Mouse (Mus musculus): Measurements from ENCODE around the gene Zcchc8. TPM values are rescaled to one million over a fixed set of nuclear protein-coding genes. Genes with fewer than 3 reads are reported as not detected.

The Zcchc8 gene
- polyA plus RNA-seq, 1 experiment: 56.3 TPM

DNA sequence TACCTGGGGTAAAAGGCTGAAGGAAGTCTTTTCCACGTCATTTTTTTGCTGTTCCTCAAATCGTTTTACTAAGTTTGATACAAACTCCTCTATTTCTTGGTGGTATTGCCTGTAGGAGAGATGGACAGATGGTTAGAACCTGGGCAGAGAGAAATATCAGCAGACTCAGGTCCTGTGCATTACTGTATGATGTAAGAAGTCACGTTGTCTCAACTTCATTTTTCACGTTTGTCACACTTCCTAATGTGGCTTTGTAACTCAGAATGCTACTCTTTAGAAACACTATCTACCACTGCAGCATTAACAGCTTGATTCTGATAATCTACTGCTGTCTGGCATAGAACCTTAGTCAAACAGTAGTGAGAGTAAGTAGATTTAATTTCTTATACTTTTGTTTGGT, 6.3 kb downstream of the Zcchc8 start:
- Histone ChIP-seq H3K27ac (ENCODE audit: insufficient read depth, low read length) (no peak overlapping the region), H3K4me1 (ENCODE audit: control insufficient read depth, insufficient read depth, low read length) (peaks cover 2% of the 10 kb centered on the region; the same call in 1 of the 2 replicates)

DNA sequence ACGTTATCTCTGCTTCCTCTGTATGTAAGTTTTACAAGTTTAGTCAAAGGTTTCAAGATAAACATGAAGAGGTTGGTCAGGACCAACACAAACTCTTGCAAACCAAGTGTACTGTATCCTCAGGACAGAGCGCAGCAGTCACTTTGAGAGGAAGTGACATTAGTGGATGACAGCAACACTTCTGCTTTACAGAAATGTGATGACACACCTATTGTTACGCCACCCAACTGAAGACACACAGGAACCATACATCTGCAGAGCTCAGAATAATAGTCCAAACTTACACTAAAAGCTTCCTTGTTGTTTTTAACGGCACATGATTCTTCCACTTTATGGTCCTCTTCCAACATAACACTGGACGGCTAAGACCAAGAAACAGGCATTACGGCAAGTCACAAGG, 7.1 kb downstream of the Zcchc8 start:
- Histone ChIP-seq H3K4me3 (ENCODE audit: insufficient read depth, low read length) (no peak overlapping the region), H3K4me1 (ENCODE audit: control insufficient read depth, insufficient read depth, low read length) (peaks cover 2% of the 10 kb centered on the region; the same call in 1 of the 2 replicates)

More for the DNA sequence above, 6.3 kb downstream of the Zcchc8 start:
- TF ChIP-seq POLR2A (IDR thresholded peaks at IDR 0.05; ENCODE audit: low read depth, low read length) (no peak), CTCF (IDR thresholded peaks at IDR 0.05; ENCODE audit: borderline replicate concordance, insufficient read depth, low read length) (no peak)
- H3K4me3 ChIP-seq (ENCODE audit: insufficient read depth, low read length): no peak overlapping the region

DNA sequence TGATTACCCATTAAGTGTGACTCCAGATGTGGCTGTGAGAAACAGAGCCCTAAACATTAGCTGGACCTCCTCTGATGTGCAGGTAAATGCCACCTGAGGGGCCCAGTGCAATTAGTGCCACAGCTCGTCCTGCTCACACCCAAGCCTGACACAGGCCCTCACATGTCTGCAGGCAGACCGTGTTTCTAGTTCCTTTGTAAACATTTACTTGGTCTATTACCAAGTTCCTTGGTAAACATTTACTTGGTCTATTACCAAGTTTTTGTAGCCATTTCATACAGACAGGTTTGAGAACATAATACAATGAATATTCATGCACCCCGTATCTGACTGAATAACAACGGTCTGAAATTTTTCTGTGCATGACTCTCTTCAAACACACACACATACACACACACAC, 11.3 kb downstream of the Zcchc8 start:
- Histone ChIP-seq H3K4me1 (ENCODE audit: control insufficient read depth, insufficient read depth, low read length) (no peaks in the 10 kb centered on the region), H3K27ac (ENCODE audit: insufficient read depth, low read length) (no peak overlapping the region), H3K4me3 (ENCODE audit: insufficient read depth, low read length) (no peak overlapping the region)
- TF ChIP-seq CTCF (IDR thresholded peaks at IDR 0.05; ENCODE audit: borderline replicate concordance, insufficient read depth, low read length) (no peak), POLR2A (IDR thresholded peaks at IDR 0.05; ENCODE audit: low read depth, low read length) (no peak)

More for the DNA sequence above, 7.1 kb downstream of the Zcchc8 start:
- TF ChIP-seq CTCF (IDR thresholded peaks at IDR 0.05; ENCODE audit: borderline replicate concordance, insufficient read depth, low read length): no peak
- no peak for TF ChIP-seq POLR2A (IDR thresholded peaks at IDR 0.05; ENCODE audit: low read depth, low read length)
- no peak overlapping the region for H3K27ac ChIP-seq (ENCODE audit: insufficient read depth, low read length)

DNA sequence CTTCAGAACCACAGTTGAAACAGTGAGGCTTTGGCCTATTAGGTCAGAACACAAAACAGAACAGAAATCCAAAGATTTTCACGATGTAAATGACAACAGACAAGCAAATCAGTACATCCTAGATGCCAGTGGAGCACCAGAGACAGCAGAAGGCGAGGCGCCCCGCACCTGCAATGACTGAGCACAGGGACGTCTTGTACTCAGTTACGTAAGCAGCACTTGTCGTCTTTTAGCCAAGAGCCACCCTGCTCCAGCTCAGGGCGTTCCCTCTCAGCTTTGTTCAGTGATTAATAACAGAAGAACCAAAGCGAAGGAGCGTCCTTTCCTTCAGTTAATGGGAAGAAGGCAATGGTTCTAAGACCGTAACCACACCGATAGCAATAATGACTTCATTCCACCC, 12.3 kb downstream of the Zcchc8 start:
- no peak overlapping the region for H3K27ac ChIP-seq (ENCODE audit: insufficient read depth, low read length)
- TF ChIP-seq POLR2A (IDR thresholded peaks at IDR 0.05; ENCODE audit: low read depth, low read length): no peak
- TF ChIP-seq CTCF (IDR thresholded peaks at IDR 0.05; ENCODE audit: borderline replicate concordance, insufficient read depth, low read length): no peak
- no peaks in the 10 kb centered on the region for H3K4me1 ChIP-seq (ENCODE audit: control insufficient read depth, insufficient read depth, low read length)

DNA sequence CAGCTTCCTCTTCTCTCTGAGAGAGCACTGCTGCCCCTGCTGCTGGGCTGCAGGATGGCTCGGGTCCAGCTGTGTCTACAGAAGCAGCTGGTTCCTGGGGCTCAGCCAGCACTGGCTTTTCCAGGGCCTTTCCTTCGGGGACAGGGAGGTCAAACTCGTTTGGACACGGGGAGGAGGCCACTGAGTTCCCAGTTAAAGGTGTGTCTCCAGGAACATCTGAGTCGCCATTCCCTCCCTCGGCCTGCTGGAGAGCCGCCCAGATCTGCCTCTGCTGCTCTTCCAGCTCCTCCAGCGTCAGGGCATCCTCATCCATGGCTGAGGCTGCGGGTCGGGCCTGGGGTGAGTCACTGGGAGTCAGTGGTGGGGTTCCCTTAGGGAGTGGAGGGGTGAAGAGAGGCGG, 20.3 kb downstream of the Zcchc8 start:
- H3K27ac ChIP-seq (ENCODE audit: insufficient read depth, low read length): no peak overlapping the region
- TF ChIP-seq POLR2A (IDR thresholded peaks at IDR 0.05; ENCODE audit: low read depth, low read length) (no peak), CTCF (IDR thresholded peaks at IDR 0.05; ENCODE audit: borderline replicate concordance, insufficient read depth, low read length) (no peak)
- peaks cover 2% of the 10 kb centered on the region; the same call in 1 of the 2 replicates for H3K4me1 ChIP-seq (ENCODE audit: control insufficient read depth, insufficient read depth, low read length)
- H3K4me3 ChIP-seq (ENCODE audit: insufficient read depth, low read length): no peak overlapping the region

More for the DNA sequence above, 12.3 kb downstream of the Zcchc8 start:
- no peak overlapping the region for H3K4me3 ChIP-seq (ENCODE audit: insufficient read depth, low read length)

DNA sequence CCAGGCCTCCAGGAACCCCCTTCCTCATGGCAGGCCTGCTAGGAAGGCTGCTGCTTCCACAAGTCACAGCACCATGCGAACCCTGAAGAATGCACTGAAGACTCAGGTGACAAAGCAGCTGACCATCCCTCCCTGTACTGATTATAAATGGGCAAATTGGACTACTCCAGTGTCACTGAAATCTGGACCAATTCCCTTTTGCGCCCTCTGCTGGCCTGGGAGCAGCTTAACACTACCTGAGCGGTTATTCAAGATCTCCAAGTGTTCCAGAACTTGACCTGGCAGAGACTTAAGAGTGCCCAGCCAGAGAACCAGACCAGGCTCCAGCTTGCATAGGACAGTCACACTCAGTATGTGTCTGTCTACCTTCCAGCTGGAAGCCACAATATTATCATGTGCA, 21.7 kb downstream of the Zcchc8 start:
- no peak overlapping the region for H3K4me3 ChIP-seq (ENCODE audit: insufficient read depth, low read length)
- H3K4me1 ChIP-seq (ENCODE audit: control insufficient read depth, insufficient read depth, low read length): peaks cover 5% of the 10 kb centered on the region
- H3K27ac ChIP-seq (ENCODE audit: insufficient read depth, low read length): no peak overlapping the region
- no peak for TF ChIP-seq POLR2A (IDR thresholded peaks at IDR 0.05; ENCODE audit: low read depth, low read length)
- peak; percentile 59; the same call in 1 of the 2 replicates for TF ChIP-seq CTCF (IDR thresholded peaks at IDR 0.05; ENCODE audit: borderline replicate concordance, insufficient read depth, low read length)

DNA sequence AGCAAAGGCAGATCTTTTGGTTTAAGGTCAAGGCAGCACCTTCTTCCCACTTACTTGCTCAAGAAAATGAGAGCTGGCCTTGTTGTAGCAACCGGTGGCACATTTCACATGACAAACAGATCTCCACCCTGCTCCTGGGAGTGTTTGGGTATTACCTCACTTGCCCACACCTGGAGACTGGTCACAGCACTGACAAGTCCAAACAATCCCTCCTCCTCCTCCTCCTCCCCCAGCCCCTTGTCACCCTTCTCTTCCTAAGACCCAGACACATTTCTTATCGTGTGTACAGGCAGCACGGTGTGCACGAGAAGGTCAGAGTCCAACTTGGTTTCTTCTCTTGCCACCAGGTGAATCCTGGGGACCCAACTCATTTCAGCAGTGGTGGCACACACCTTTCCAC, 23.9 kb downstream of the Zcchc8 start:
- TF ChIP-seq POLR2A (IDR thresholded peaks at IDR 0.05; ENCODE audit: low read depth, low read length) (no peak), CTCF (IDR thresholded peaks at IDR 0.05; ENCODE audit: borderline replicate concordance, insufficient read depth, low read length) (no peak)
- Histone ChIP-seq H3K4me1 (ENCODE audit: control insufficient read depth, insufficient read depth, low read length) (peaks cover 9% of the 10 kb centered on the region), H3K4me3 (ENCODE audit: insufficient read depth, low read length) (no peak overlapping the region), H3K27ac (ENCODE audit: insufficient read depth, low read length) (no peak overlapping the region)

DNA sequence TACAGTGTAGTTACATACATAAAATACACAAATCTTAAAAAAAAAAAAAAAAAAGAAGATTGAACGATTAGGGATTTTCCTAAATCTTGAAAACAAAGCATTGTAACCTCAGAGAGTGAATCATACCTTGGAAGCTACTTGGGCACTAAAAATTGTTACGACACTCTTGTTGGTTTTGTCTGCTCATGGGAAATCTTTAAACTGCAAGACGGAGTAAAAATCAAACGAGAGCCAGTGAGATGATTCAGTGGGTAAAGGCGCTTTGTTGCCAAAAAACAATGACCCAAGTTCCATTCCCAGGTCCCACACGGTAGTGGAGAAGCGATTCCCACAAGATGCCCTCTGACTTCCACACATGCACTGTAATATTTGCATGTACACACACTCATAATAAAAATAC, 24.7 kb downstream of the Zcchc8 start:
- Histone ChIP-seq H3K4me1 (ENCODE audit: control insufficient read depth, insufficient read depth, low read length) (peaks cover 9% of the 10 kb centered on the region), H3K4me3 (ENCODE audit: insufficient read depth, low read length) (no peak overlapping the region), H3K27ac (ENCODE audit: insufficient read depth, low read length) (no peak overlapping the region)
- TF ChIP-seq CTCF (IDR thresholded peaks at IDR 0.05; ENCODE audit: borderline replicate concordance, insufficient read depth, low read length) (no peak), POLR2A (IDR thresholded peaks at IDR 0.05; ENCODE audit: low read depth, low read length) (no peak)

DNA sequence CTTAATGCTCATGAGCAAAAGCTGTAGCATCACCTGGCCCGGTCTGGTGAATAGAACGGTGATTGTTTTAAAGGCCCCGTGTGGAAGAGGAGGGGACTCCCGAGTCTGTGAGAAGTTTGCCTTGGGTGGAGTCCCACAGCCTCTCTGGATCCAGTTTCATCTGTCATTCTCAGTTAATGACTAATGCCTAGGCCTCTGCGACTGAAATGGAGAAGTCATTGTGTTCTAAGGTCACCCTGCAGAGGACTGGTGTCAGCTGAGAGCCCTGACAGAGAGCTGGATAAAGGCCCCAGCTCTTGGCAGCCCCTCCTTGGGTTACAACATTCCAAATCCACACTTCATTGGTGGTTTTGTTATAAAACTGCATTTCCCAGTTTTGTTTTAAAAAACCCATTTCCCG, 26.4 kb downstream of the Zcchc8 start:
- no peak overlapping the region for H3K4me3 ChIP-seq (ENCODE audit: insufficient read depth, low read length)
- peaks cover 6% of the 10 kb centered on the region for H3K4me1 ChIP-seq (ENCODE audit: control insufficient read depth, insufficient read depth, low read length)
- TF ChIP-seq POLR2A (IDR thresholded peaks at IDR 0.05; ENCODE audit: low read depth, low read length) (no peak), CTCF (IDR thresholded peaks at IDR 0.05; ENCODE audit: borderline replicate concordance, insufficient read depth, low read length) (no peak)
- H3K27ac ChIP-seq (ENCODE audit: insufficient read depth, low read length): peak overlapping the region; percentile 88

DNA sequence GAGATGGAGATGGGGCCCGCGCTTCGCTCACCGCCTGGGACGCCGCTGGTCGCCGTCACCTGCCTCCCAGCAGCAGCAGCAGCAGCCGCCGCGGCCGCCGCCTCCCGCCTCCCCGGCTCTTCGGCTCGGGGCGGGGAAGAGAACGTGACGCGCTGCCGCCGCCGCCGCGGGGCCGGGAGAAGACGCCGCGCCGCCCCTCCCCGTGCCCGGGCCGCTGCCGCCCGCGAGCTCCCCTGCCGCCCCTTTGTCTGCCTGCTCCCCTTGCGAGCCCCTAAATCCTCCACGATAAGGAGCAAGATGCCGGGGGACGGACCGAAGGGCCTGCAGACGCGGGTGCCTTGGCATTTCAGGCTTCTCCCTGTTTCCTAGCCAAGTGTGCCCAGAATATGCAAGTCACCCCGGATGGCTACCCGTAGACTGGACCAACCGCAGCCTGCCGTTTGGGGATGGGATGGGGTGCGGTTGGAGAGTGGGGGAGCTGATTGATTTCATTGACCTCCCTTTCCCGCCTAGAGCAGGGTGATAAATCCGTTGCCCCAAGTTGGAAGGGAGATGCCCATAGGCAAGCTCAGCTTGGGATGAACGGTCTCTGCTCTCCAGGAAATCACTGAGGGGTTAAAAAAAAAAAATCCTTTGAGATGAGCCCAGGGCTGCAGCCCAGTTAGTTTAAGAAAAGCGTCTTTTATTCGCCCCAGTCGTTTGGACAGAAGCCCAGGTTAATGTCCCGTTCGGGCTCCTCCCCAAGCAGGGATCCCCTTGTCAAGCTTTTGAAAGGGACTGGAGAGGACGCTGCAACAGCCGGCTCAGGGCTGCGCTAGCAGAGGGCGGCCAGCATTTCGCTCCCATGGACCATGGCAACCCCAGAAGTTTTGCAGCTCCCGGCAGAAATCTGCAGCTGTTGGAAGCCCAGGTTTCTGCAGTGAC, 36.4 kb downstream of the Zcchc8 start, which contains the start of gene Clip1:
Clip1 (minus strand) TSS at position 398 of the 924 bp plus-strand sequence.
- Histone ChIP-seq H3K27ac (ENCODE audit: insufficient read depth, low read length) (peak within 1 kb of the TSS; percentile 62), H3K4me3 (ENCODE audit: insufficient read depth, low read length) (peak within 1 kb of the TSS; percentile 52), H3K4me1 (ENCODE audit: control insufficient read depth, insufficient read depth, low read length) (peaks cover 15% of the 10 kb centered on the region)
- TF ChIP-seq CTCF (IDR thresholded peaks at IDR 0.05; ENCODE audit: borderline replicate concordance, insufficient read depth, low read length) (no peak), POLR2A (IDR thresholded peaks at IDR 0.05; ENCODE audit: low read depth, low read length) (peak; percentile 79)

All from embryonic fibroblast, embryonic 13.5 days (primary cell).